Mouse (Mus musculus) E14TG2a.4 (cell line): ENCODE data around the gene Fbxw7.

ENCODE experiments used
- H3K27me3 ChIP-seq: 2 replicates; pipeline ENCODE4 v1.6.1; 2014; ENCODE audit warnings: low read length, control low read depth; ENCODE audit not compliant: insufficient read depth
- H3K36me3 ChIP-seq: 2 replicates; pipeline ENCODE4 v1.6.1; 2014; ENCODE audit warnings: low read length, control low read depth; ENCODE audit not compliant: insufficient read depth
- H3K4me1 ChIP-seq: replicated peaks from 2 replicates; pipeline ENCODE4 v1.6.1; 2014; ENCODE audit warnings: low read depth, low read length, control low read depth
- H3K4me3 ChIP-seq: replicated peaks from 2 replicates; pipeline ENCODE4 v1.5.1; 2014; ENCODE audit warnings: mild to moderate bottlenecking, low read length
- H3K9me3 ChIP-seq: 2 replicates; pipeline ENCODE4 v1.6.1; 2014; ENCODE audit warnings: low read length, control low read depth
- CTCF ChIP-seq: conservative IDR thresholded peaks from 2 replicates; pipeline ENCODE4 v1.5.1; 2014; ENCODE audit warnings: low read length
- NANOG ChIP-seq: IDR thresholded peaks from 2 replicates; pipeline ENCODE4 v1.6.1; 2014; ENCODE audit warnings: borderline replicate concordance, low read length, mixed read lengths
- POU5F1 ChIP-seq: IDR thresholded peaks from 2 replicates; pipeline ENCODE4 v1.6.1; 2014; ENCODE audit warnings: low read length, borderline replicate concordance

The Fbxw7 gene

GRCm38 (mm10) chr3:84921704-84922420, 106.8 kb downstream of the Fbxw7 start:
- Histone ChIP-seq H3K4me1 (peaks cover 5% of the 10 kb centered on the region; the same call in 1 of the 2 replicates), H3K9me3 (no peaks in the 10 kb centered on the region), H3K4me3 (no peak overlapping the region), H3K27me3 (no peaks in the 10 kb centered on the region), H3K36me3 (no peaks in the 10 kb centered on the region)
- TF ChIP-seq POU5F1 (no peak), CTCF (peak; percentile 46), NANOG (no peak)

- H3K27me3 ChIP-seq, result no peaks in the 10 kb centered on the region
- TF ChIP-seq CTCF, result no peak
- TF ChIP-seq NANOG, result no peak
- no peak for TF ChIP-seq POU5F1
- H3K36me3 ChIP-seq, result no peaks in the 10 kb centered on the region
- peaks cover 5% of the 10 kb centered on the region; the same call in 1 of the 2 replicates for H3K4me1 ChIP-seq
- no peak overlapping the region for H3K4me3 ChIP-seq
- H3K9me3 ChIP-seq, result no peaks in the 10 kb centered on the region
Observed at GRCm38 (mm10) chr3:84923256-84923655, 108.2 kb downstream of the Fbxw7 start.

- Histone ChIP-seq H3K4me1 (peaks cover 5% of the 10 kb centered on the region; the same call in 1 of the 2 replicates), H3K9me3 (no peaks in the 10 kb centered on the region), H3K4me3 (no peak overlapping the region), H3K36me3 (no peaks in the 10 kb centered on the region), H3K27me3 (no peaks in the 10 kb centered on the region)
- TF ChIP-seq CTCF (no peak), POU5F1 (no peak), NANOG (no peak)
Observed at GRCm38 (mm10) chr3:84923670-84924069, 108.6 kb downstream of the Fbxw7 start.

- Histone ChIP-seq H3K4me1 (peaks cover 5% of the 10 kb centered on the region; the same call in 1 of the 2 replicates), H3K36me3 (no peaks in the 10 kb centered on the region), H3K27me3 (no peaks in the 10 kb centered on the region), H3K9me3 (no peaks in the 10 kb centered on the region), H3K4me3 (no peak overlapping the region)
- TF ChIP-seq CTCF (no peak), POU5F1 (no peak)
Observed at GRCm38 (mm10) chr3:84925229-84925628, 110.2 kb downstream of the Fbxw7 start.

- Histone ChIP-seq H3K36me3 (0 out of 2 replicates have a peak, but pooled peaks cover 1% of the 10 kb centered on the region), H3K9me3 (no peaks in the 10 kb centered on the region), H3K4me3 (no peak overlapping the region), H3K27me3 (no peaks in the 10 kb centered on the region), H3K4me1 (peaks cover 5% of the 10 kb centered on the region; the same call in 1 of the 2 replicates)
- TF ChIP-seq CTCF (no peak), POU5F1 (no peak), NANOG (no peak)
Observed at GRCm38 (mm10) chr3:84926140-84926539, 111.1 kb downstream of the Fbxw7 start.

- H3K36me3 ChIP-seq, result 0 out of 2 replicates have a peak, but pooled peaks cover 3% of the 10 kb centered on the region
- no peaks in the 10 kb centered on the region for H3K9me3 ChIP-seq
- H3K4me3 ChIP-seq, result no peak overlapping the region
- TF ChIP-seq NANOG (no peak), CTCF (no peak), POU5F1 (no peak)
- no peaks in the 10 kb centered on the region for H3K27me3 ChIP-seq
- peaks cover 5% of the 10 kb centered on the region; the same call in 1 of the 2 replicates for H3K4me1 ChIP-seq
Observed at GRCm38 (mm10) chr3:84927168-84927794, 112.2 kb downstream of the Fbxw7 start.

GRCm38 (mm10) chr3:84927901-84928300, 112.8 kb downstream of the Fbxw7 start:
- Histone ChIP-seq H3K4me3 (no peak overlapping the region), H3K9me3 (no peaks in the 10 kb centered on the region), H3K27me3 (no peaks in the 10 kb centered on the region), H3K36me3 (0 out of 2 replicates have a peak, but pooled peaks cover 3% of the 10 kb centered on the region), H3K4me1 (peaks cover 5% of the 10 kb centered on the region; the same call in 1 of the 2 replicates)
- TF ChIP-seq CTCF (no peak), NANOG (no peak), POU5F1 (no peak)

- Histone ChIP-seq H3K4me3 (no peak overlapping the region), H3K4me1 (no peaks in the 10 kb centered on the region)
Observed at GRCm38 (mm10) chr3:84929171-84929570, 114.1 kb downstream of the Fbxw7 start.

More at GRCm38 (mm10) chr3:84929171-84929570, 114.1 kb downstream of the Fbxw7 start:
- Histone ChIP-seq H3K36me3 (0 out of 2 replicates have a peak, but pooled peaks cover 3% of the 10 kb centered on the region), H3K27me3 (no peaks in the 10 kb centered on the region), H3K9me3 (no peaks in the 10 kb centered on the region)
- TF ChIP-seq POU5F1 (no peak), NANOG (no peak), CTCF (no peak)
